Mouse (Mus musculus) CH12.LX (cell line): ENCODE measurements around the gene Fut1. TPM values are rescaled to one million over a fixed set of nuclear protein-coding genes. Genes with fewer than 3 reads are reported as not detected.
A peak's percentile ranks its signal among the peaks of the same experiment; 100 is the strongest.

Experiments
- DNase-seq: peaks from one replicate; pipeline ENCODE4 v3.0.0-alpha.2; 2013; ENCODE audit errors: extremely low read depth
- H3K27ac ChIP-seq: 2 replicates; pipeline ENCODE4 v1.5.1; 2012; ENCODE audit warnings: low read depth, mild to moderate bottlenecking, control low read depth, moderate library complexity; ENCODE audit not compliant: insufficient read depth
- H3K27me3 ChIP-seq: replicated peaks from 2 replicates; pipeline ENCODE3; 2012; ENCODE audit warnings: inconsistent platforms
- H3K36me3 ChIP-seq, 2 experiments: replicated peaks in 1 of 2; 2 replicates each; pipeline versions ENCODE3 to v1.6.1; 2012; ENCODE audit warnings: inconsistent platforms in 1 of 2, low read length in 1 of 2, mild to moderate bottlenecking in 1 of 2, mixed read lengths in 1 of 2, moderate library complexity in 1 of 2; ENCODE audit not compliant: control insufficient read depth in 1 of 2, insufficient read depth in 1 of 2
- H3K4me1 ChIP-seq, 2 experiments: 2 replicates each; pipeline ENCODE4 v1.6.1; 2012; ENCODE audit warnings: inconsistent platforms in 1 of 2, moderate library complexity in 1 of 2; ENCODE audit not compliant: insufficient read depth in 2 of 2, control insufficient read depth in 1 of 2
- H3K4me2 ChIP-seq: 2 replicates; pipeline ENCODE4 v1.6.1; 2012; ENCODE audit warnings: low read depth, mild to moderate bottlenecking, control low read depth; ENCODE audit not compliant: poor library complexity, insufficient read depth, severe bottlenecking
- H3K4me3 ChIP-seq, 3 experiments: fragments of 150-350 bp in 1 of 3; sonication (generic) in 1 of 3; replicated peaks in 1 of 3; 2 replicates each; pipeline versions ENCODE3 to v1.5.1; 2011 to 2012; ENCODE audit warnings: low read depth in 2 of 3, low read length in 2 of 3, mild to moderate bottlenecking in 2 of 3, moderate library complexity in 2 of 3, control low read depth in 1 of 3, improper control_type of control experiment in 1 of 3, inconsistent platforms in 1 of 3, mixed read lengths in 1 of 3; ENCODE audit not compliant: poor library complexity in 1 of 3
- H3K79me2 ChIP-seq: replicated peaks from 2 replicates; pipeline ENCODE4 v1.6.1; 2012; ENCODE audit warnings: mild to moderate bottlenecking, moderate library complexity; ENCODE audit not compliant: control insufficient read depth, poor library complexity, insufficient read depth, severe bottlenecking; ENCODE audit errors: extremely low read depth
- H3K9ac ChIP-seq: 2 replicates; pipeline ENCODE4 v1.6.1; 2012; ENCODE audit warnings: low read depth, mild to moderate bottlenecking, control low read depth, moderate library complexity; ENCODE audit not compliant: insufficient read depth
- H3K9me3 ChIP-seq: replicated peaks from 2 replicates; pipeline ENCODE3; 2012; ENCODE audit warnings: low read length, inconsistent platforms, mixed read lengths
- BHLHE40 ChIP-seq: IDR thresholded peaks from 2 replicates; pipeline ENCODE4 v1.6.1; 2011; ENCODE audit warnings: mild to moderate bottlenecking, low read depth, low read length, improper control_type of control experiment
- CHD1 ChIP-seq: IDR thresholded peaks from 2 replicates; pipeline ENCODE4 v1.6.1; 2012; ENCODE audit warnings: low read depth, low read length, improper control_type of control experiment, inconsistent platforms
- CHD2 ChIP-seq: IDR thresholded peaks from 2 replicates; pipeline ENCODE4 v1.6.1; 2011; ENCODE audit warnings: low read length, improper control_type of control experiment
- E2F4 ChIP-seq: IDR thresholded peaks from 2 replicates; pipeline ENCODE4 v1.6.1; 2011; ENCODE audit warnings: low read depth, low read length, improper control_type of control experiment; ENCODE audit not compliant: insufficient replicate concordance
- EP300 ChIP-seq: IDR thresholded peaks from 2 replicates; pipeline ENCODE4 v1.6.1; 2011; ENCODE audit warnings: low read length, improper control_type of control experiment
- ETS1 ChIP-seq: conservative IDR thresholded peaks from 2 replicates; pipeline ENCODE4 v1.6.1; 2012; ENCODE audit warnings: low read depth, mild to moderate bottlenecking, inconsistent platforms, low read length, improper control_type of control experiment, moderate library complexity
- HCFC1 ChIP-seq: IDR thresholded peaks from 2 replicates; pipeline ENCODE4 v1.6.1; 2012; ENCODE audit warnings: low read depth, mild to moderate bottlenecking, inconsistent platforms, low read length, improper control_type of control experiment
- JUN ChIP-seq: IDR thresholded peaks from 2 replicates; pipeline ENCODE4 v1.6.1; 2011; ENCODE audit warnings: low read depth, mild to moderate bottlenecking, low read length, improper control_type of control experiment, moderate library complexity; ENCODE audit not compliant: insufficient read depth
- KAT2A ChIP-seq: IDR thresholded peaks from 2 replicates; pipeline ENCODE4 v1.6.1; 2012; ENCODE audit warnings: low read length, improper control_type of control experiment, inconsistent platforms; ENCODE audit not compliant: insufficient replicate concordance
- MAFK ChIP-seq: IDR thresholded peaks from 2 replicates; pipeline ENCODE4 v1.6.1; 2011; ENCODE audit warnings: low read length, improper control_type of control experiment; ENCODE audit not compliant: insufficient replicate concordance
- MAX ChIP-seq: IDR thresholded peaks from 2 replicates; pipeline ENCODE4 v1.6.1; 2011; ENCODE audit warnings: low read length, improper control_type of control experiment
- MEF2A ChIP-seq: IDR thresholded peaks from 2 replicates; pipeline ENCODE4 v1.6.1; 2014; ENCODE audit warnings: low read depth, mild to moderate bottlenecking, inconsistent platforms, low read length, improper control_type of control experiment, borderline replicate concordance
- MXI1 ChIP-seq: IDR thresholded peaks from 2 replicates; pipeline ENCODE4 v1.6.1; 2011; ENCODE audit warnings: mild to moderate bottlenecking, low read depth, low read length, improper control_type of control experiment
- MYC ChIP-seq: IDR thresholded peaks from 2 replicates; pipeline ENCODE4 v1.6.1; 2011; ENCODE audit warnings: low read depth, mild to moderate bottlenecking, improper control_type of control experiment, low read length
- NRF1 ChIP-seq: IDR thresholded peaks from 2 replicates; pipeline ENCODE4 v1.6.1; 2014; ENCODE audit warnings: low read depth, mild to moderate bottlenecking, inconsistent platforms, low read length, improper control_type of control experiment, moderate library complexity
- PAX5 ChIP-seq: IDR thresholded peaks from 2 replicates; pipeline ENCODE4 v1.6.1; 2012; ENCODE audit warnings: low read length, inconsistent platforms, mixed read lengths
- POLR2A ChIP-seq: IDR thresholded peaks from 2 replicates; pipeline ENCODE4 v1.6.1; 2011; ENCODE audit warnings: low read depth, mild to moderate bottlenecking, improper control_type of control experiment, low read length
- POLR2AphosphoS2 ChIP-seq: IDR thresholded peaks from 2 replicates; pipeline ENCODE4 v1.6.1; 2011; ENCODE audit warnings: low read depth, low read length, improper control_type of control experiment
- RAD21 ChIP-seq: IDR thresholded peaks from 2 replicates; pipeline ENCODE4 v1.6.1; 2011; ENCODE audit warnings: low read depth, mild to moderate bottlenecking, low read length, improper control_type of control experiment, moderate library complexity
- RCOR1 ChIP-seq: conservative IDR thresholded peaks from 2 replicates; pipeline ENCODE4 v1.6.1; 2012; ENCODE audit warnings: low read depth, mild to moderate bottlenecking, inconsistent platforms, low read length, improper control_type of control experiment
- SIN3A ChIP-seq: IDR thresholded peaks from 2 replicates; pipeline ENCODE4 v1.6.1; 2012; ENCODE audit warnings: low read length, improper control_type of control experiment, inconsistent platforms
- SMC3 ChIP-seq: IDR thresholded peaks from 2 replicates; pipeline ENCODE4 v1.6.1; 2011; ENCODE audit warnings: low read depth, low read length, improper control_type of control experiment
- TBP ChIP-seq: conservative IDR thresholded peaks from 2 replicates; pipeline ENCODE4 v1.6.1; 2011; ENCODE audit warnings: low read depth, low read length, improper control_type of control experiment
- TCF12 ChIP-seq: IDR thresholded peaks from 2 replicates; pipeline ENCODE4 v1.6.1; 2014; ENCODE audit warnings: low read depth, mild to moderate bottlenecking, inconsistent platforms, low read length, improper control_type of control experiment
- UBTF ChIP-seq: IDR thresholded peaks from 2 replicates; pipeline ENCODE4 v1.6.1; 2012; ENCODE audit warnings: low read depth, mild to moderate bottlenecking, inconsistent platforms, low read length, improper control_type of control experiment, moderate library complexity
- USF2 ChIP-seq: conservative IDR thresholded peaks from 2 replicates; pipeline ENCODE4 v1.6.1; 2011; ENCODE audit warnings: low read depth, low read length, improper control_type of control experiment
- ZC3H11A ChIP-seq: IDR thresholded peaks from 2 replicates; pipeline ENCODE4 v1.6.1; 2012; ENCODE audit warnings: low read depth, mild to moderate bottlenecking, inconsistent platforms, low read length, improper control_type of control experiment
- ZKSCAN1 ChIP-seq: IDR thresholded peaks from 2 replicates; pipeline ENCODE4 v1.6.1; 2012; ENCODE audit warnings: low read depth, inconsistent platforms, low read length, improper control_type of control experiment, borderline replicate concordance
- ZMIZ1 ChIP-seq: IDR thresholded peaks from 2 replicates; pipeline ENCODE4 v1.6.1; 2012; ENCODE audit warnings: low read depth, mild to moderate bottlenecking, inconsistent platforms, low read length, improper control_type of control experiment
- ZNF384 ChIP-seq: IDR thresholded peaks from 2 replicates; pipeline ENCODE4 v1.6.1; 2012; ENCODE audit warnings: low read depth, low read length, improper control_type of control experiment, inconsistent platforms
- dilution Hi-C: fragments of 300-500 bp; cut with MboI; formaldehyde crosslinking; loops from 2 replicates; pipeline ENCODE4 v1.14.3; 2020; ENCODE audit warnings: low sequenced_read_pairs; ENCODE audit not compliant: extremely low pct_unique_long_range_greater_than_20kb, extremely low pct_ligation_motif_present
- in situ Hi-C: fragments of 300-500 bp; cut with MboI; formaldehyde crosslinking; loops from 3 replicates; pipeline ENCODE4 v1.14.3; 2019; ENCODE audit warnings: low sequenced_read_pairs, low pct_ligation_motif_present, low pct_unique_long_range_greater_than_20kb, mixed read lengths
- polyA plus RNA-seq: library from polyadenylated mRNA; unstranded; fragments of >175 nt; gene quantifications from 2 replicates; pipeline ENCODE4 v1.2.1, GENCODE M21; 2012; ENCODE audit warnings: low read depth; ENCODE audit not compliant: insufficient read length
- total RNA-seq, 2 experiments: library from RNA; depleted of rRNA; stranded (reverse); fragments of 300-350 nt in 1 of 2; fragments of >200 nt in 1 of 2; gene quantifications; 2 replicates each; pipeline ENCODE4 v1.2.3; 2012 to 2014

The Fut1 gene
- total and polyA plus RNA-seq, 3 experiments, result 2.4 to 6.4 (median 2.5) TPM

- no peak overlapping the region for H3K4me2 ChIP-seq
- DNase-seq, result no peak
- H3K79me2 ChIP-seq, result no peaks in the 10 kb centered on the region
- dilution Hi-C loops (no loop called here), in situ Hi-C loops (no loop called here)
- peaks cover 0 to 5% of the 10 kb centered on the region in 2 experiments for H3K36me3 ChIP-seq
- no peak overlapping the region for H3K27ac ChIP-seq
- no peak overlapping the region for H3K4me3 ChIP-seq
- H3K4me1 ChIP-seq, result peaks cover 34 to 97% of the 10 kb centered on the region in 2 experiments
- H3K27me3 ChIP-seq, result no peaks in the 10 kb centered on the region
- no peak for TF ChIP-seq MEF2A
- TF ChIP-seq ZNF384, result no peak
- no peak for TF ChIP-seq POLR2AphosphoS2
- TF ChIP-seq ZKSCAN1, result no peak
- no peak for TF ChIP-seq CHD1
- TF ChIP-seq NRF1, result no peak
- no peak for TF ChIP-seq USF2
- TF ChIP-seq ZMIZ1, result no peak
- no peak for TF ChIP-seq SMC3
- TF ChIP-seq RAD21, result no peak
- TF ChIP-seq E2F4, result no peak
- TF ChIP-seq MXI1, result no peak
- TF ChIP-seq POLR2A, result no peak
- no peak for TF ChIP-seq PAX5
- TF ChIP-seq ETS1, result no peak
- no peak for TF ChIP-seq RCOR1
- no peak for TF ChIP-seq EP300
- TF ChIP-seq SIN3A, result no peak
- no peak for TF ChIP-seq JUN
- TF ChIP-seq TBP, result no peak
- H3K9ac ChIP-seq, result no peak overlapping the region
- H3K9me3 ChIP-seq, result no peaks in the 10 kb centered on the region
Measured at GRCm38 (mm10) chr7:45642083-45642482, 25.0 kb downstream of the Fut1 start.

GRCm38 (mm10) chr7:45642503-45643255, 25.6 kb downstream of the Fut1 start:
- Histone ChIP-seq H3K27ac (no peak overlapping the region), H3K27me3 (no peaks in the 10 kb centered on the region), H3K36me3 (peaks cover 0 to 5% of the 10 kb centered on the region in 2 experiments), H3K79me2 (no peaks in the 10 kb centered on the region), H3K4me2 (peak overlapping the region; percentile 3; the same call in 1 of the 2 replicates), H3K9ac (no peak overlapping the region), H3K4me3 (peak overlapping the region in 2 of 3 experiments; percentile 21 to 35), H3K4me1 (peaks cover 35 to 97% of the 10 kb centered on the region in 2 experiments), H3K9me3 (no peaks in the 10 kb centered on the region)
- dilution Hi-C loops, result no loop called here
- TF ChIP-seq MYC (no peak), MEF2A (no peak), CHD2 (no peak), HCFC1 (no peak), KAT2A (no peak), MAFK (no peak), ZKSCAN1 (no peak), BHLHE40 (no peak), RCOR1 (no peak), MXI1 (no peak), USF2 (no peak), UBTF (no peak), MAX (no peak), RAD21 (no peak), TCF12 (no peak), TBP (no peak), ZC3H11A (no peak), EP300 (no peak)
- DNase-seq, result no peak
- in situ Hi-C loops, result no loop called here
